Mouse (Mus musculus) olfactory bulb, adult 2 months (tissue): ENCODE data around the gene Mab21l1.

Experiments
- CTCF ChIP-seq: fragments of 200-500 bp; IDR thresholded peaks from 2 replicates; pipeline ENCODE4 v1.5.1; 2012; ENCODE audit warnings: low read depth, mild to moderate bottlenecking, low read length, moderate library complexity; ENCODE audit not compliant: insufficient read depth
- POLR2A ChIP-seq: fragments of 200-500 bp; IDR thresholded peaks from 2 replicates; pipeline ENCODE4 v1.6.1; 2012; ENCODE audit warnings: mild to moderate bottlenecking, low read depth, low read length, moderate library complexity; ENCODE audit not compliant: insufficient read depth

GRCm38 (mm10) chr3:55788214-55788586 is 5.9 kb downstream of the Mab21l1 start:
- TF ChIP-seq POLR2A (no peak), CTCF (no peak)
